Mouse (Mus musculus) heart, postnatal 4 days (tissue): ENCODE data around the gene Tlr5. TPM values are rescaled to one million over a fixed set of nuclear protein-coding genes. Genes with fewer than 3 reads are reported as not detected.
A peak's percentile ranks its signal among the peaks of the same experiment; 100 is the strongest.

ENCODE experiments used
- DNase-seq: peaks from one replicate; pipeline ENCODE4 v3.0.0; 2021
- total RNA-seq, 2 experiments: library from RNA; stranded (reverse); gene quantifications; 2 replicates each; pipeline ENCODE4 v1.2.3; 2021

Gene Tlr5
- 1 to 10 TPM; 1.9 to 2.0 TPM for total RNA-seq

GRCm38 (mm10) chr1:182954287-182955046 lies at the start of gene Tlr5:
TSS of gene Tlr5 (plus strand) at chr1:182954788.
- DNase-seq: peak; percentile 75

- peak; percentile 11 for DNase-seq
These were observed 48.9 kb upstream of the Tlr5 start for GRCm38 (mm10) chr1:182905669-182906068.

- DNase-seq: peak; percentile 96
These were observed 46.2 kb upstream of the Tlr5 start for GRCm38 (mm10) chr1:182908050-182909036.

GRCm38 (mm10) chr1:182909066-182909465 lies 45.5 kb upstream of the Tlr5 start:
- no peak for DNase-seq

- DNase-seq: no peak
These were observed 45.0 kb upstream of the Tlr5 start for GRCm38 (mm10) chr1:182909596-182909995.

- no peak for DNase-seq
These were observed 42.0 kb upstream of the Tlr5 start for GRCm38 (mm10) chr1:182912591-182912990.

- DNase-seq: no peak
These were observed 40.3 kb upstream of the Tlr5 start for GRCm38 (mm10) chr1:182914121-182914908.

- DNase-seq: no peak
These were observed 38.4 kb upstream of the Tlr5 start for GRCm38 (mm10) chr1:182916166-182916565.

- no peak for DNase-seq
These were observed 35.8 kb upstream of the Tlr5 start for GRCm38 (mm10) chr1:182918718-182919346.

GRCm38 (mm10) chr1:182922824-182923223 lies 31.8 kb upstream of the Tlr5 start:
- no peak for DNase-seq

GRCm38 (mm10) chr1:182926465-182926864 lies 28.1 kb upstream of the Tlr5 start:
- no peak for DNase-seq

- DNase-seq: no peak
These were observed 26.4 kb upstream of the Tlr5 start for GRCm38 (mm10) chr1:182927878-182928851.

- DNase-seq: no peak
These were observed 19.1 kb upstream of the Tlr5 start for GRCm38 (mm10) chr1:182935469-182935868.

GRCm38 (mm10) chr1:182937486-182938120 lies 17.0 kb upstream of the Tlr5 start:
- no peak for DNase-seq

- no peak for DNase-seq
These were observed 12.7 kb upstream of the Tlr5 start for GRCm38 (mm10) chr1:182941921-182942320.

GRCm38 (mm10) chr1:182943911-182944310 lies 10.7 kb upstream of the Tlr5 start:
- no peak for DNase-seq

GRCm38 (mm10) chr1:182944638-182945037 lies 9.9 kb upstream of the Tlr5 start:
- no peak for DNase-seq

GRCm38 (mm10) chr1:182945561-182945960 lies 9.0 kb upstream of the Tlr5 start:
- DNase-seq: no peak

GRCm38 (mm10) chr1:182951298-182951697 lies 3.3 kb upstream of the Tlr5 start:
- peak; percentile 58 for DNase-seq

GRCm38 (mm10) chr1:182953165-182953564 lies 1.4 kb upstream of the Tlr5 start:
- no peak for DNase-seq
